Mouse (Mus musculus): ENCODE data around the gene Dusp6.

Gene Dusp6

GRCm38 (mm10) chr10:99246797-99247508 is 16.1 kb upstream of the Dusp6 start:
- DNase-seq: no peak

GRCm38 (mm10) chr10:99250874-99251281 is 12.2 kb upstream of the Dusp6 start:
- DNase-seq: peak; percentile 30

- DNase-seq: no peak
Measured at GRCm38 (mm10) chr10:99253412-99253811, 9.6 kb upstream of the Dusp6 start.

GRCm38 (mm10) chr10:99255830-99256570 is 7.0 kb upstream of the Dusp6 start:
- DNase-seq: no peak

- DNase-seq: no peak
Measured at GRCm38 (mm10) chr10:99257531-99257930, 5.5 kb upstream of the Dusp6 start.

GRCm38 (mm10) chr10:99259840-99260239 is 3.2 kb upstream of the Dusp6 start:
- DNase-seq: no peak

- DNase-seq: no peak
Measured at GRCm38 (mm10) chr10:99261151-99261635, 1.8 kb upstream of the Dusp6 start.

- peak; percentile 91 for DNase-seq
Measured at GRCm38 (mm10) chr10:99261636-99262318, 1.3 kb upstream of the Dusp6 start.

- no peak for DNase-seq
Measured at GRCm38 (mm10) chr10:99262319-99262866, 638 bp upstream of the Dusp6 start.

GRCm38 (mm10) chr10:99263419-99264221 is 589 bp downstream of the Dusp6 start:
- DNase-seq: peak; percentile 51

GRCm38 (mm10) chr10:99264301-99265010 is 1.4 kb downstream of the Dusp6 start:
- DNase-seq: peak; percentile 42

- DNase-seq: peak; percentile 47
Measured at GRCm38 (mm10) chr10:99265011-99265694, 2.1 kb downstream of the Dusp6 start.

GRCm38 (mm10) chr10:99266025-99266424 is 3.0 kb downstream of the Dusp6 start:
- no peak for DNase-seq

GRCm38 (mm10) chr10:99267621-99268020 is 4.6 kb downstream of the Dusp6 start:
- no peak for DNase-seq

GRCm38 (mm10) chr10:99268421-99269300 is 5.6 kb downstream of the Dusp6 start:
- DNase-seq: peak; percentile 92

- no peak for DNase-seq
Measured at GRCm38 (mm10) chr10:99269301-99269701, 6.3 kb downstream of the Dusp6 start.

GRCm38 (mm10) chr10:99269704-99270103 is 6.7 kb downstream of the Dusp6 start:
- no peak for DNase-seq

GRCm38 (mm10) chr10:99270406-99270805 is 7.4 kb downstream of the Dusp6 start:
- DNase-seq: peak; percentile 83

- DNase-seq: no peak
Measured at GRCm38 (mm10) chr10:99271016-99271415, 8.0 kb downstream of the Dusp6 start.

GRCm38 (mm10) chr10:99273006-99273405 is 10.0 kb downstream of the Dusp6 start:
- DNase-seq: no peak

Measured in lung, postnatal 10 days (tissue).